Comparison of ENCODE assay signal across 8 mouse cellular contexts in the genomic region with DNA sequence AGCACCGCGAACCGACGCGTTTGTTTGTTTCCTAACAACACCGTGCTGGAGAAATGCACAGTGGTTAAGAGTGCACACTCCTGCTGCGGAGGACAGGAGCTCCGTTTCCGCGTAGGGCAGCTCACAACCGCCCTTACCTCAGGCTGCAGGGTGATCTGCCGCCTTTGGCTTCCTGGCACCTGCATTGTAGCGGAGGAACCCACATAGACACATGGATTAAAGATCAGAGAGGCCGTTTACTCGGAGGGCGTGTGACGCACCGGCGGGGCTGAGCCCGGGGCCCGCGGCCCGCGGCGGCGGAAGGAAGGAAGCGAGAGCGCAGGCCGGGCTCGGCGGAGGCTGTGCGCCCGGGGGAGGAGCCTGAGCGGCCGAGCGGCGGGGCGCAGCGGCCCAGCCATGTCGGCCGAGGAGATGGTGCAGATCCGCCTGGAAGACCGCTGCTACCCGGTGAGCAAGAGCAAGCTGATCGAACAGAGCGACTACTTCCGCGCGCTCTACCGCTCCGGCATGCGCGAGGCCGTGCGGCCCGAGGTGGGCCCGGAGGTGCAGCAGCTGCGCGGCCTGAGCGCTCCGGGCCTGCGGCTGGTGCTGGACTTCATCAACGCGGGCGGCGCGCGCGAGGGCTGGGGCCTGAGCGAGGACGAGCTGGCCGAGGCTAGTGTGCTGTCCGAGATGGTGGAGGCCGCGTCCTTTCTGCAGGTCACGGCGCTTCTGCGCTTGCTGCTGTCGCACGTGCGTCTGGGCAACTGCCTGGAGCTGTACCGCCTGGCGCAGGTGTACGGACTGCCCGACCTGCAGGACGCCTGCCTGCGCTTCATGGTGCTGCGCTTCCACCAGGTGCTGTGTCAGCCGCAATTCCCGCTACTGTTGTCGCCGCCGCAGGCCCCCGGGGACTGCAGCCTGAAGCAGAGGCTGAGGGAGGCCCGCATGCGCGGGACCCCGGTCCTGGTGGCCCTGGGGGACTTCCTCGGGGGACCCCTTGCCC. TPM values are rescaled to one million over a fixed set of nuclear protein-coding genes. Genes with fewer than 3 reads are reported as not detected.
DNase-seq lines count a peak whose midpoint lies in the region; ATAC-seq and TF ChIP-seq lines count a peak whose summit lies in the region.

Gene Klhl42 (plus strand): TSS at position 244 of the 985 bp plus-strand sequence.

- H3K4me2 ChIP-seq in hindbrain, embryonic 11.5 days (replicated peaks; ENCODE audit: low read depth, low read length): peak within 1 kb of the TSS; percentile 94
- H3K4me2 ChIP-seq in lung, postnatal 0 days (replicated peaks; ENCODE audit: low read depth, low read length): peak within 1 kb of the TSS; percentile 98

- peak within 1 kb of the TSS; percentile 91 for H3K9ac ChIP-seq in hindbrain, embryonic 11.5 days (ENCODE audit: low read depth, low read length)
- H3K9ac ChIP-seq in lung, postnatal 0 days (replicated peaks; ENCODE audit: low read depth): peak within 1 kb of the TSS; percentile 62

- DNase-seq in MEL-GATA-1-ER (ENCODE audit: extremely low read depth, low read depth): peak; percentile 35
- DNase-seq in cerebellum, adult 2 months: peak; percentile 82 to 88
- DNase-seq in frontal cortex, postnatal 10 days (ENCODE audit: low spot score in 2 of 2): peak; percentile 36 to 75
- peak; percentile 85 for DNase-seq in hindbrain, embryonic 11.5 days (ENCODE audit: low spot score)
- peak; percentile 67 to 77 for DNase-seq in layer of hippocampus, postnatal 10 days (ENCODE audit: low spot score in 2 of 2)
- DNase-seq in lung, postnatal 0 days (ENCODE audit: low spot score): peak; percentile 82
- DNase-seq in ovary, postnatal 14 days (ENCODE audit: low spot score): peak; percentile 71
- peak; percentile 77 to 81 for DNase-seq in thymus, postnatal 10 days (ENCODE audit: low spot score in 2 of 2)

- peak within 1 kb of the TSS; percentile 97 for H3K4me3 ChIP-seq in cerebellum, adult 2 months (replicated peaks; ENCODE audit: insufficient read depth, low read depth, low read length)
- H3K4me3 ChIP-seq in hindbrain, embryonic 11.5 days (ENCODE audit: low read depth, low read length): peak within 1 kb of the TSS; percentile 80
- H3K4me3 ChIP-seq in lung, postnatal 0 days (ENCODE audit: low read depth, low read length): peak within 1 kb of the TSS; percentile 76

- peak; percentile 64 for TF ChIP-seq POLR2A in cerebellum, adult 2 months (IDR thresholded peaks at IDR 0.05; ENCODE audit: borderline replicate concordance, insufficient read depth, low read length)

- peak within 1 kb of the TSS; percentile 88 for H3K27ac ChIP-seq in cerebellum, adult 2 months (ENCODE audit: insufficient read depth, low read length)
- H3K27ac ChIP-seq in hindbrain, embryonic 11.5 days (ENCODE audit: low read depth, low read length): peak within 1 kb of the TSS; percentile 88
- H3K27ac ChIP-seq in lung, postnatal 0 days (ENCODE audit: low read length): peak within 1 kb of the TSS; percentile 78

- peak; percentile 92 for ATAC-seq in hindbrain, embryonic 11.5 days (ENCODE audit: low FRiP score)
- ATAC-seq in lung, postnatal 0 days: peak; percentile 94

- whole genome bisulfite sequencing in cerebellum, adult 2 months: under 1% methylated on average over 99 of the region's 99 CpGs
- WGBS in hindbrain, embryonic 11.5 days: under 1% methylated on average over 90 of the region's 99 CpGs
- 2% methylated on average over 91 of the region's 99 CpGs for WGBS in lung, postnatal 0 days

- no peak for TF ChIP-seq CTCF in cerebellum, adult 2 months (IDR thresholded peaks at IDR 0.05; ENCODE audit: borderline replicate concordance, insufficient read depth, low read depth, low read length)
- no peak; the same call in 1 of the 2 replicates for TF ChIP-seq CTCF in lung, postnatal 0 days (IDR thresholded peaks at IDR 0.05)

- H3K27me3 ChIP-seq in cerebellum, adult 2 months (ENCODE audit: control insufficient read depth, insufficient read depth, low read length): no peaks in the 10 kb centered on the region
- no peaks in the 10 kb centered on the region for H3K27me3 ChIP-seq in hindbrain, embryonic 11.5 days (ENCODE audit: control insufficient read depth, insufficient read depth, low read length)
- H3K27me3 ChIP-seq in lung, postnatal 0 days (replicated peaks; ENCODE audit: insufficient read depth, low read length): 0 out of 2 replicates have a peak, but pooled peaks cover 2% of the 10 kb centered on the region

- H3K9me3 ChIP-seq in hindbrain, embryonic 11.5 days (ENCODE audit: control insufficient read depth, low read length): no peaks in the 10 kb centered on the region
- no peaks in the 10 kb centered on the region for H3K9me3 ChIP-seq in lung, postnatal 0 days (ENCODE audit: low read length)

- TF ChIP-seq EP300 in lung, postnatal 0 days (IDR thresholded peaks at IDR 0.05): no peak

- no peaks in the 10 kb centered on the region for H3K36me3 ChIP-seq in hindbrain, embryonic 11.5 days (ENCODE audit: control insufficient read depth, insufficient read depth, low read length)
- no peaks in the 10 kb centered on the region for H3K36me3 ChIP-seq in lung, postnatal 0 days (ENCODE audit: insufficient read depth, low read length)

- peaks cover 5% of the 10 kb centered on the region; the same call in 1 of the 2 replicates for H3K4me1 ChIP-seq in cerebellum, adult 2 months (ENCODE audit: control insufficient read depth, insufficient read depth, low read length)
- H3K4me1 ChIP-seq in hindbrain, embryonic 11.5 days (replicated peaks; ENCODE audit: control insufficient read depth, insufficient read depth, low read length): 0 out of 2 replicates have a peak, but pooled peaks cover 5% of the 10 kb centered on the region
- peaks cover 9% of the 10 kb centered on the region; the same call in 1 of the 2 replicates for H3K4me1 ChIP-seq in lung, postnatal 0 days (ENCODE audit: insufficient read depth, low read depth, low read length)

RNA-seq across cellular contexts. Expression of gene Klhl42, which starts in this region (rescaled TPM):
- polyA plus RNA-seq in cerebellum, adult 2 months (2012; rRNA removed): 16.5 and 17.2 TPM in 2 replicates
- polyA plus RNA-seq in hindbrain, embryonic 11.5 days (2014; fragmentation: Nextera tagmentation; extraction: Ambion mirVana): 9.0 and 9.9 TPM in 2 replicates
- 10 to 100 TPM; 23.5 to 25.7 TPM for total RNA-seq in layer of hippocampus, postnatal 10 days (2021)
- polyA plus RNA-seq in lung, postnatal 0 days (2015; fragmentation: Nextera tagmentation; extraction: Ambion mirVana): 3.9 and 4.4 TPM in 2 replicates

Comparison
In these comparisons a context has a peak if more than half of its experiments do, and no peak if none do; other contexts are left out.
1. Peak in every context shown above with its lines: DNase-seq, ATAC-seq, H3K4me3 ChIP-seq and H3K27ac ChIP-seq.
2. DNase-seq: peak in every context shown above with its lines; median percentile 85 in cerebellum, adult 2 months; 85 in hindbrain, embryonic 11.5 days; 82 in lung, postnatal 0 days; 79 in thymus, postnatal 10 days; 72 in layer of hippocampus, postnatal 10 days; 71 in ovary, postnatal 14 days; 56 in frontal cortex, postnatal 10 days; 35 in MEL-GATA-1-ER.